Mouse (Mus musculus): Measurements from ENCODE around the gene Itgam.

- TF ChIP-seq MAFK (IDR thresholded peaks at IDR 0.05; ENCODE audit: insufficient read depth, low read depth, low read length) (no peak), CHD2 (IDR thresholded peaks at IDR 0.05; ENCODE audit: low read depth, low read length) (no peak)
Observed at GRCm38 (mm10) chr7:128018275-128018674, 44.2 kb upstream of the Itgam start.
